Mouse (Mus musculus): ENCODE data around the gene Chst5. TPM values are rescaled to one million over a fixed set of nuclear protein-coding genes. Genes with fewer than 3 reads are reported as not detected.

The Chst5 gene
- not detected for polyA plus RNA-seq (2015; fragmentation: Illumina TruSeq; extraction: RNeasy Lipid Tissue Mini Kit (QIAGEN cat#74804); ENCODE audit: insufficient read depth, low read depth, low replicate concordance)

GRCm38 (mm10) chr8:111909621-111910450 is at the start of gene Chst5:
Gene Chst5 (minus strand): TSS chr8:111910447.

GRCm38 (mm10) chr8:111940171-111941100 is 30.2 kb upstream of the Chst5 start, which contains the start of gene Gabarapl2:
Gene Gabarapl2 (plus strand): TSS chr8:111940703.

GRCm38 (mm10) chr8:111933348-111934076 is 23.3 kb upstream of the Chst5 start, which contains the start of gene Tmem231:
Gene Tmem231 (minus strand): TSS chr8:111933881.

GRCm38 (mm10) chr8:111876355-111876948 is 33.8 kb downstream of the Chst5 start, which contains the start of gene Tmem170:
Gene Tmem170 (minus strand): TSS chr8:111876750.

GRCm38 (mm10) chr8:111853861-111854501 is 56.3 kb downstream of the Chst5 start, which contains the start of gene Cfdp1:
Gene Cfdp1 (minus strand): TSS chr8:111854291.

Other genes starting within 250 kb of the Chst5 start
- gene Ctrb1, start 219.4 kb downstream of the Chst5 start, polyA plus RNA-seq (2015; fragmentation: Illumina TruSeq; extraction: RNeasy Lipid Tissue Mini Kit (QIAGEN cat#74804); ENCODE audit: insufficient read depth, low read depth, low replicate concordance): 71,947 TPM
- 8.4 TPM for gene Bcar1, start 166.6 kb downstream of the Chst5 start, polyA plus RNA-seq (2015; fragmentation: Illumina TruSeq; extraction: RNeasy Lipid Tissue Mini Kit (QIAGEN cat#74804); ENCODE audit: insufficient read depth, low read depth, low replicate concordance)
- gene Cfdp1, start 56.2 kb downstream of the Chst5 start, polyA plus RNA-seq (2015; fragmentation: Illumina TruSeq; extraction: RNeasy Lipid Tissue Mini Kit (QIAGEN cat#74804); ENCODE audit: insufficient read depth, low read depth, low replicate concordance): 28.2 TPM
- gene Tmem170, start 33.7 kb downstream of the Chst5 start, polyA plus RNA-seq (2015; fragmentation: Illumina TruSeq; extraction: RNeasy Lipid Tissue Mini Kit (QIAGEN cat#74804); ENCODE audit: insufficient read depth, low read depth, low replicate concordance): 4.8 TPM
- gene Tmem231, start 23.4 kb upstream of the Chst5 start, polyA plus RNA-seq (2015; fragmentation: Illumina TruSeq; extraction: RNeasy Lipid Tissue Mini Kit (QIAGEN cat#74804); ENCODE audit: insufficient read depth, low read depth, low replicate concordance): 1.6 TPM
- gene Gabarapl2, start 30.3 kb upstream of the Chst5 start, polyA plus RNA-seq (2015; fragmentation: Illumina TruSeq; extraction: RNeasy Lipid Tissue Mini Kit (QIAGEN cat#74804); ENCODE audit: insufficient read depth, low read depth, low replicate concordance): 31.6 TPM
- gene Adat1, start 81.9 kb upstream of the Chst5 start, polyA plus RNA-seq (2015; fragmentation: Illumina TruSeq; extraction: RNeasy Lipid Tissue Mini Kit (QIAGEN cat#74804); ENCODE audit: insufficient read depth, low read depth, low replicate concordance): 1.5 TPM
- gene Kars, start 100.9 kb upstream of the Chst5 start, polyA plus RNA-seq (2015; fragmentation: Illumina TruSeq; extraction: RNeasy Lipid Tissue Mini Kit (QIAGEN cat#74804); ENCODE audit: insufficient read depth, low read depth, low replicate concordance): 21.5 TPM
- gene Terf2ip, start 101.0 kb upstream of the Chst5 start, polyA plus RNA-seq (2015; fragmentation: Illumina TruSeq; extraction: RNeasy Lipid Tissue Mini Kit (QIAGEN cat#74804); ENCODE audit: insufficient read depth, low read depth, low replicate concordance): 3.3 TPM
- gene Gm6793, start 104.6 kb upstream of the Chst5 start, polyA plus RNA-seq (2015; fragmentation: Illumina TruSeq; extraction: RNeasy Lipid Tissue Mini Kit (QIAGEN cat#74804); ENCODE audit: insufficient read depth, low read depth, low replicate concordance): not detected

Measured in pancreas, adult 10 weeks (tissue).